Mouse (Mus musculus) limb, embryonic 14.5 days (tissue): ENCODE results near the gene Slc38a3. TPM values are rescaled to one million over a fixed set of nuclear protein-coding genes. Genes with fewer than 3 reads are reported as not detected.
A peak's percentile ranks its signal among the peaks of the same experiment; 100 is the strongest.

Experiments used
- ATAC-seq: fragments of 200-750 bp; cut with Nextera tagmentation; 2 replicates; pipeline ENCODE4 v1.8.0; 2017; ENCODE audit warnings: low read depth, moderate number of reproducible peaks, moderate TSS enrichment; ENCODE audit not compliant: low FRiP score
- DNase-seq: peaks from one replicate; pipeline ENCODE4 v3.0.0-alpha.2; 2015; ENCODE audit warnings: low spot score
- H3K27ac ChIP-seq: fragments of 300-500 bp; sonication (generic); replicated peaks from 2 replicates; pipeline ENCODE4 v1.5.1; 2014; ENCODE audit warnings: low read depth, mild to moderate bottlenecking, low read length, moderate library complexity, mixed read lengths
- H3K27me3 ChIP-seq: fragments of 300-500 bp; sonication (generic); 2 replicates; pipeline ENCODE4 v1.6.1; 2014; ENCODE audit warnings: low read length, mixed read lengths; ENCODE audit not compliant: control insufficient read depth, insufficient read depth
- H3K36me3 ChIP-seq: fragments of 300-500 bp; sonication (generic); 2 replicates; pipeline ENCODE4 v1.6.1; 2014; ENCODE audit warnings: mild to moderate bottlenecking, low read length, moderate library complexity, mixed read lengths; ENCODE audit not compliant: control insufficient read depth, insufficient read depth
- H3K4me1 ChIP-seq: fragments of 300-500 bp; sonication (generic); 2 replicates; pipeline ENCODE4 v1.6.1; 2014; ENCODE audit warnings: antibody characterized with exemption, low read length, mixed read lengths; ENCODE audit not compliant: control insufficient read depth, insufficient read depth
- H3K4me2 ChIP-seq: fragments of 300-500 bp; sonication (generic); replicated peaks from 2 replicates; pipeline ENCODE4 v1.6.1; 2014; ENCODE audit warnings: low read depth, mild to moderate bottlenecking, low read length, moderate library complexity; ENCODE audit not compliant: severe bottlenecking
- H3K4me3 ChIP-seq: fragments of 300-500 bp; sonication (generic); replicated peaks from 2 replicates; pipeline ENCODE4 v1.5.1; 2014; ENCODE audit warnings: low read length
- H3K9ac ChIP-seq: fragments of 300-500 bp; sonication (generic); 2 replicates; pipeline ENCODE4 v1.6.1; 2014; ENCODE audit warnings: mild to moderate bottlenecking, low read depth, low read length, moderate library complexity; ENCODE audit not compliant: severe bottlenecking
- H3K9me3 ChIP-seq: fragments of 300-500 bp; sonication (generic); 2 replicates; pipeline ENCODE4 v1.6.1; 2016; ENCODE audit warnings: low read length; ENCODE audit not compliant: control insufficient read depth
- POLR2A ChIP-seq: fragments of 200-500 bp; IDR thresholded peaks from 2 replicates; pipeline ENCODE4 v1.8.0; 2012; ENCODE audit warnings: inconsistent platforms, mild to moderate bottlenecking, moderate library complexity, borderline replicate concordance; ENCODE audit not compliant: insufficient read depth, insufficient read length; ENCODE audit errors: extremely low read depth
- WGBS: fragments of 180-500 bp; shearing (Covaris S2); extraction: QIAGEN DNeasy Blood & Tissue Kit; methylation state at CpG from one replicate; pipeline ENCODE4 v1.1.7; 2014; 5-methylcytosine and 5-hydroxymethylcytosine counted together
- polyA plus RNA-seq, 2 experiments: library from polyadenylated mRNA; depleted of rRNA in 1 of 2; stranded (reverse) in 1 of 2; unstranded in 1 of 2; fragments of >200 nt; fragmentation: Nextera tagmentation in 1 of 2; extraction: Ambion mirVana in 1 of 2; gene quantifications; 2 replicates each; pipeline versions ENCODE4 v1.2.1 to v1.2.3; 2012 to 2014

Gene Slc38a3
- polyA plus RNA-seq, 2 experiments: 6.0 to 22.4 TPM

GRCm38 (mm10) chr9:107631311-107631826 lies 38.0 kb downstream of the Slc38a3 start:
- Histone ChIP-seq H3K4me1 (peaks cover 65% of the 10 kb centered on the region), H3K4me3 (no peak overlapping the region), H3K36me3 (peaks cover 9% of the 10 kb centered on the region), H3K4me2 (no peak overlapping the region), H3K27ac (peak overlapping the region; percentile 74), H3K27me3 (no peaks in the 10 kb centered on the region), H3K9ac (no peak overlapping the region; the same call in 1 of the 2 replicates), H3K9me3 (no peaks in the 10 kb centered on the region)
- DNase-seq (no peak), ATAC-seq (no peak)
- TF ChIP-seq POLR2A: no peak
- 65% methylated on average over 9 of the region's 9 CpGs for WGBS

GRCm38 (mm10) chr9:107630576-107630975 lies 38.8 kb downstream of the Slc38a3 start:
- Histone ChIP-seq H3K27me3 (no peaks in the 10 kb centered on the region), H3K36me3 (peaks cover 14% of the 10 kb centered on the region), H3K9ac (peak overlapping the region; percentile 36), H3K27ac (peak overlapping the region; percentile 74), H3K4me1 (peaks cover 64% of the 10 kb centered on the region), H3K9me3 (no peaks in the 10 kb centered on the region), H3K4me3 (peak overlapping the region; percentile 15; the same call in 1 of the 2 replicates), H3K4me2 (peak overlapping the region; percentile 35)
- TF ChIP-seq POLR2A: no peak
- DNase-seq: no peak
- WGBS: 11% methylated on average over 4 of the region's 4 CpGs
- ATAC-seq: no peak

DNA sequence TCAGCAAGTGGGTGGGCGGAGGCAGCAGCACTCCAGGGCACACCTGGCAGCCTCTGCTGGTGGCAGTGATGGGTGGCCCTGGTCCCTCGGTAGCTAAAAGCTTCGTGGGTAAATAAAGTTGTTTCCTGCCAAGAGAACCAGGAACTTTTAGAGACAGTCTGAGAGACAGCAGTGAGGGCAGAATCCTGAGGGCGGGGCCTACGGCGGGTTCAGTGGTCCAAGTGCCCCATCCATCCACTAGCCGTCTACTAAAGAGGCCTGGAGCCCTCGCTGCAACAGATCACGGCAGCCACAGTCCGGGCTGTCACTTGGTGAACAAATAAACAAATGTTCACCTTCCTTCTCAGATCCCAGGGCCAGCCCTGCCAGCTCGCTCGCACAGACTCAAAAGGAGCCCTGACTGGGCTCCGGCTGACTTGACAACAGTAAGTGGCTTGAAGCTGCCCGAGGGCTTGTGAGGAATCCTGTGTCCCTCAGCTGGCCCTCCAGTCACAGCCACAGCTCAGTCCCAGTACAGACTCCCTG lies 39.4 kb downstream of the Slc38a3 start:
- 18% methylated on average over 12 of the region's 14 CpGs for WGBS
- DNase-seq: no peak
- TF ChIP-seq POLR2A: no peak
- Histone ChIP-seq H3K9me3 (no peaks in the 10 kb centered on the region), H3K36me3 (peaks cover 19% of the 10 kb centered on the region), H3K27me3 (no peaks in the 10 kb centered on the region), H3K4me3 (peak overlapping the region; percentile 15), H3K4me1 (peaks cover 62% of the 10 kb centered on the region), H3K4me2 (peak overlapping the region; percentile 35), H3K9ac (peak overlapping the region; percentile 36), H3K27ac (peak overlapping the region; percentile 74)
- ATAC-seq: no peak

DNA sequence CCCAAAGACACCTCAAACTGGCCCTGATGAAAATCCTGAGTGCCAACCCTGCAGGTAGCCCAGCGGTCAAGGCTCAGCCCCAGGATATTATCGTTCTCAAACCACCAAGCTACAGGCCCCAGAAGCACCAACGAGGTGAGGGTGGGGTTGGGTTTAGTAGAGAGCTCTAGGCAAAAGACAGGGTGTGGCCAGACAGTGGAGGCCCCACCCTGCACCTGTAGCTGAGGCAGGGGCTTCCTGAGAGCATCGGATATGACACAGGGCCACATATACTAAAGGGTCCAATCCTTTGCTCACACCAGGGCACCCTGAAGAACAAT lies 40.0 kb downstream of the Slc38a3 start:
- WGBS: 24% methylated on average over 4 of the region's 4 CpGs
- ATAC-seq (no peak), DNase-seq (no peak)
- no peak for TF ChIP-seq POLR2A
- H3K36me3 ChIP-seq: peaks cover 22% of the 10 kb centered on the region
- H3K9ac ChIP-seq: no peak overlapping the region
- H3K4me1 ChIP-seq: peaks cover 62% of the 10 kb centered on the region
- H3K4me2 ChIP-seq: no peak overlapping the region
- H3K4me3 ChIP-seq: no peak overlapping the region
- no peak overlapping the region for H3K27ac ChIP-seq
- no peaks in the 10 kb centered on the region for H3K9me3 ChIP-seq
- no peaks in the 10 kb centered on the region for H3K27me3 ChIP-seq

DNA sequence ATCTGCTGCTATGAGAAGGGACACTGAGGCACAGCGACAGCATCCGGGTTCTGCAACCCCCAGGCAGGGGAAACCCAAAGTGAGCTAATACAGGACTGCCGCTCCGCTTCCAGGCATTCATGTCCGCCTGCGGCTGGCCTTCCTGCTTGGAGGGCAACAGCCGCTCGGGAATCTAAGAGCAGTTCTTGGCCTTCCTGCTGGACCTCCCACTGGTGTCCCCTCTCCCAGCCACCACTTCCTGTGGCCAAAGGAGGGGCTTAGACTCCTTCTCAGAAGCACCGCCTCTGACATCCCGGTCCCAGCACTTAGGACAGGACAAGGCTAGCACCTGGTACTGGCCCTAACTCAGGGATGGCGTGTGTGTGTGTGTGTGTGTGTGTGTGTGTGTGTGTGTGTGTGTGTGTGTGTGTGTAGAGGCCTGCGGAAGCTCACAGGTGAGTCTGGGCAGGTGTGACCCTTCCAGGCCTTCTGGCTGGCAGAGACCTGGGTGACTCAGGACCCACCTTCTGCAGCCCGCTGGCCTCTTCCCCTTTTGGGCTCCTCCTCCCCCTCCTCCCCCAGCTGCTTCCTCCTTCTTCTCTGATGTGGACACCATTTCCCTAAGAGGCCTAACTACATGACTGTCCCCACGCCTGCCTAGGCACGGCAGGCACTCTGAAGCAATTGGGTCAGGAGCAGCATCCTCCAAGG lies 40.5 kb downstream of the Slc38a3 start:
- DNase-seq (no peak), ATAC-seq (no peak)
- H3K4me1 ChIP-seq: peaks cover 62% of the 10 kb centered on the region
- no peaks in the 10 kb centered on the region for H3K9me3 ChIP-seq
- no peak for TF ChIP-seq POLR2A
- peaks cover 22% of the 10 kb centered on the region for H3K36me3 ChIP-seq
- H3K4me3 ChIP-seq: no peak overlapping the region
- H3K4me2 ChIP-seq: peak overlapping the region; percentile 15; the same call in 1 of the 2 replicates
- no peak overlapping the region for H3K9ac ChIP-seq
- WGBS: 54% methylated on average over 15 of the region's 15 CpGs
- no peaks in the 10 kb centered on the region for H3K27me3 ChIP-seq
- 0 out of 2 replicates have a peak overlapping the region, but pooled peaks have one; percentile 89 for H3K27ac ChIP-seq
